Mouse (Mus musculus) embryonic facial prominence, embryonic 10.5 days (tissue): Measurements from ENCODE around the gene Tpgs1. TPM values are rescaled to one million over a fixed set of nuclear protein-coding genes. Genes with fewer than 3 reads are reported as not detected.
A peak's percentile ranks its signal among the peaks of the same experiment; 100 is the strongest.
"Not testable (repeated sequence)": the region's sequence is repeated elsewhere in the genome, so short reads cannot be mapped to it uniquely, and the experiment has no call there.

ENCODE experiments used
- DNase-seq: peaks from one replicate; pipeline ENCODE4 v3.0.0-alpha.2; 2017; ENCODE audit warnings: low spot score
- H3K27ac ChIP-seq: fragments of 300-500 bp; sonication (generic); replicated peaks from 2 replicates; pipeline ENCODE4 v1.5.1; 2016; ENCODE audit warnings: mild to moderate bottlenecking
- H3K27me3 ChIP-seq: fragments of 300-500 bp; sonication (generic); replicated peaks from 2 replicates; pipeline ENCODE4 v1.6.1; 2016; ENCODE audit warnings: low read depth, mild to moderate bottlenecking; ENCODE audit not compliant: poor library complexity, severe bottlenecking
- H3K36me3 ChIP-seq: fragments of 300-500 bp; sonication (generic); replicated peaks from 2 replicates; pipeline ENCODE4 v1.6.1; 2016; ENCODE audit warnings: mild to moderate bottlenecking, moderate library complexity
- H3K4me1 ChIP-seq: fragments of 300-500 bp; sonication (generic); 2 replicates; pipeline ENCODE4 v1.6.1; 2016
- H3K4me3 ChIP-seq: fragments of 300-500 bp; sonication (generic); 2 replicates; pipeline ENCODE4 v1.5.1; 2016; ENCODE audit warnings: mild to moderate bottlenecking, moderate library complexity
- H3K9me3 ChIP-seq: fragments of 300-500 bp; sonication (generic); 2 replicates; pipeline ENCODE4 v1.6.1; 2016; ENCODE audit warnings: mild to moderate bottlenecking
- WGBS: fragments of 180-500 bp; shearing (Covaris S2); methylation state at CpG from one replicate; pipeline ENCODE4 v1.1.7; 2016; 5-methylcytosine and 5-hydroxymethylcytosine counted together
- polyA plus RNA-seq: library from polyadenylated mRNA; unstranded; fragments of >200 nt; fragmentation: Nextera tagmentation; extraction: Ambion mirVana; gene quantifications from 2 replicates; pipeline ENCODE4 v1.2.1, GENCODE M21; 2016

Tpgs1 gene
- polyA plus RNA-seq, 1 experiment from 2014 or later, result 63.5 TPM

DNA sequence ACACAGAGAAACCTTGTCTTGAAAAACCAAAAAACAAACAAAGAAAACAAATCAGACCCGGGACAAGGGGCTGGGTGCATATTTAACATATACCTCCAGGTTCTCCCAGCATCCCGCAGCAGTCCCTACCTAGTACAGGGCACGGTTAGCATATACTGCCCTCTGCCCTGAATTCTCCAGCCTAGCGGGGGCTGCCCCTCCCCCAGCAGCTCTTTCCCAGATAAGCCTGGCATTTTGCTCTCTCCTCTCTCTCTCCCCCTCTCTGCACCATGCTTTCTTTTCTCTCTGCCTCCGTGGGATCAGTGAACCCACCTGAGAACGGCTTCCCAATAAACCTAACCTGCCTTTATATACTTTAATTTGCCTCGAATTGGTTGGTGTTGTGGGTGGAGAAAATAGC is 31.5 kb downstream of the Tpgs1 start:
- no peaks in the 10 kb centered on the region for H3K27me3 ChIP-seq
- H3K27ac ChIP-seq, result peak overlapping the region; percentile 66; the same call in 1 of the 2 replicates
- WGBS, result 50% methylated on average over 7 of the region's 7 CpGs
- peaks cover 1% of the 10 kb centered on the region; the same call in 1 of the 2 replicates for H3K36me3 ChIP-seq
- no peak for DNase-seq
- H3K4me3 ChIP-seq, result no peak overlapping the region
- H3K9me3 ChIP-seq, result no peaks in the 10 kb centered on the region
- H3K4me1 ChIP-seq, result peaks cover 34% of the 10 kb centered on the region

DNA sequence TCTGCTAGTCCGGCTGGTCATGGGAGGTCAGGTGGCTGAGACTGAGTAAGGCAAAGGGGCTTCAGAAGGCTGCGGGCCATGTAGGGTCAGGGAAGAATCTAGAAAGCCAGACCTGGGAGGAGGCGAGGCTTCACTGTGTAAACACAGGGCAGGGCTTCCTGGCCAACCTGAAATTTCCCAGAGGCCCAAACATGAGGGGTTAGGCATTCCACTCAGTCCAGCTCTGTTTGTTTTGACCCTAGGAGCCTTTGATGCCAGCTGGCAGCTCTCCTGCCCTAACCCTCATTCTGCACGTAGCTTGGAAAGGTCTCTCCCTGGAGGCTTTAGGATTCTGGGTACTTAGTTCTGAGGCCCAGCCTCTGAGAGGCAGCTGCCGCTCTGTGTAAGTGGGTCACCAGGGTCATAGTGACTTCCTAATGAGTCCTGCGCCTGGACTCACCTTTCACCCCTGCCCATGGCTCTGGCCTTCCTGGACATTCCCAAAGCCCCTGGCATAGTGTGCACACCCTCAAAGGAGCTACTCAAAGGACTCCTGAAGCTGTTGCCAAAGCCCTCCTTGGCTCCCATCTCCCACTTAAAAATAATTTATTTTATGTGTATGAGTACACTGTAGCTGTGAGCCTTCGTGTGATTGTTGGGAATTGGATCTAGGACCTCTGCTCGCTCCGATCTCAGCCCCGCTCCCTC is 32.4 kb downstream of the Tpgs1 start:
- peak; percentile 40 for DNase-seq
- Histone ChIP-seq H3K9me3 (no peaks in the 10 kb centered on the region), H3K4me1 (peaks cover 34% of the 10 kb centered on the region), H3K36me3 (peaks cover 10% of the 10 kb centered on the region), H3K27me3 (no peaks in the 10 kb centered on the region), H3K27ac (peak overlapping the region; percentile 66; the same call in 1 of the 2 replicates), H3K4me3 (peak overlapping the region; percentile 25)
- WGBS, result 49% methylated on average over 10 of the region's 10 CpGs

DNA sequence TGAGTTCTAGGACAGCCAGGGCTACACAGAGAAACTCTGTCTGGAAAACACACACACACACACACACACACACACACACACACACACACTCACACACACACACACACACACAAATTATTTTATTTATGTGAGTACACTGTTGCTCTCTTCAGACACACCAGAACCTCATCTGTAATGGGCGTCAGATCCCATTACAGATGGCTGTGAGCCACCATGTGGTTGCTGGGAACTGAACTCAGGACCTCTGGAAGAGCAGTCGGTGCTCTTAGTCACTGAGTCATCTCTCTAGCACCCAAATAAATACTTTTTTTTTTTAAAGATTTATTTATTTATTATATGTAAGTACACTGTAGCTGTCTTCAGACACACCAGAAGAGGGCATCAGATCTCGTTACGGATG is 33.8 kb downstream of the Tpgs1 start:
- H3K9me3 ChIP-seq, H3K4me3 ChIP-seq, H3K27me3 ChIP-seq, H3K27ac ChIP-seq, DNase-seq: not testable (repeated sequence)
- Histone ChIP-seq H3K4me1 (peaks cover 46% of the 10 kb centered on the region), H3K36me3 (peaks cover 24% of the 10 kb centered on the region)
- 88% methylated on average over 4 of the region's 4 CpGs for WGBS

DNA sequence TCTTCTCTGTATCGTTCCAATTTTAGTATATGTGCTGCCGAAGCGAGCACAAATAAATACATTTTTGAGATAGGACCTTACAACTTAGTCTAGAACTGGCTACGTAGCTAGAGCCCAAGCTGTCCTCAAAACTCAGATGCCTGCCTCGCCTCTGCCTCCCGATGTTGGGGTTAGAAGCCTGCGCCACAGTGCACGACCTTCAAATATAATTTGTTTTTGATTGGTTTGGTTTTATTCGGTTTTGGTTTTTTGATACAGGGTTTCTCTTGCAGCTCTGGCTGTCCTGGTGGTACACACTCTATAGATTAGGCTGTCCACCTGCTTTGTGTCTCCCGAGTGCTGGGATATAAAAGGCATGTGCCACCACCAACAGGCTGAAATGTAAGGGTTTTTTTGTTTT is 34.4 kb downstream of the Tpgs1 start:
- no peak for DNase-seq
- H3K27me3 ChIP-seq, result no peaks in the 10 kb centered on the region
- 74% methylated on average over 10 of the region's 10 CpGs for WGBS
- H3K4me3 ChIP-seq, result peak overlapping the region; percentile 69
- peaks cover 46% of the 10 kb centered on the region for H3K4me1 ChIP-seq
- H3K36me3 ChIP-seq, result peaks cover 30% of the 10 kb centered on the region
- peak overlapping the region; percentile 92 for H3K27ac ChIP-seq
- H3K9me3 ChIP-seq, result no peaks in the 10 kb centered on the region

DNA sequence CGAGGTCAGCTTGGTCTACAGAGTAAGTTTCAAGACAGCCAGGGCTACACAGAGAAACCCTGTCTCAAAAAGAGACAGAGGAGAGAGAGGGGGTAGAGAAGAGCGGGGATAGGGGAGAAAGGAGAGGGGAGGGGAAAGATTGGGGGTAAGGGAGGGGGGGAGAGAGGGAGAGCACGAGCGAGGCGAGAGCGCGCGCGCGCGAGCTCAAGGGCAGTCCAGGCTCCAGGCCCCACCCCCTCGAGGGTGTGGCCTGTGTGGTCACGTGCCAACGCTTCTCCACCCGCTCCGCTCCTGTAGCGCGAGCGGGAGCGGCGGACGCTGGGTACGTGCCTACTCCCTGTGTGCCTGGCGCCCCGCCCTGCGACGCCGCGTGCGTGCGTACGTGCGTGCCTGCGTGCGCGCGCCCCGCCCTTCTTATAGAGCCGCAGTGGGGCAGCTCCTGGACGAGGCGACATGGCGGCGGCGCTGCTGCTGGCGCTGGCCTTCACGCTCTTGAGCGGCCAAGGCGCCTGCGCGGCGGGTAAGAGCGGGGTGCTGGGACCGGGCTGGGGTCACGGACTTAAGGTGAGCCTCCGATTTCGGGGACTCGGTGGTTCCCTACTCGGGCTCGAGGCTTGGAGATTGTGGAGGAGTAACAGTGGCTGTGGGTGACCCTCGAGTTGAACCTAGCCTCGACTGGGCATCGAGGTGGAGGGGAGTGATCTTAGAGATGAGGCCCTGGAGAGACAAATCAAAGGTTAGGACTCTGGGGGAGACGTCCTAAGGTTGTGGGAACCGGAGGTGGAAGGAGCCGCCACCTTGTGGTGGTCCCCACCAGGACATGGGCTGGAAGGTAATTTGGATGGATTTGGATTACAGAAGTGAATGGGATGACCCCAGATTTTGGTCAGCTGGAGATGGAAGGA is 35.1 kb downstream of the Tpgs1 start, which contains the start of gene Bsg:
Gene Bsg, plus strand, starts transcription at position 427 of the 905 bp plus-strand sequence.
- Histone ChIP-seq H3K27ac (peak within 1 kb of the TSS; percentile 92), H3K36me3 (peaks cover 38% of the 10 kb centered on the region), H3K27me3 (no peaks in the 10 kb centered on the region), H3K9me3 (no peaks in the 10 kb centered on the region), H3K4me1 (peaks cover 53% of the 10 kb centered on the region), H3K4me3 (peak within 1 kb of the TSS; percentile 69)
- WGBS, result 1% methylated on average over 65 of the region's 65 CpGs
- DNase-seq, result peak; percentile 100

DNA sequence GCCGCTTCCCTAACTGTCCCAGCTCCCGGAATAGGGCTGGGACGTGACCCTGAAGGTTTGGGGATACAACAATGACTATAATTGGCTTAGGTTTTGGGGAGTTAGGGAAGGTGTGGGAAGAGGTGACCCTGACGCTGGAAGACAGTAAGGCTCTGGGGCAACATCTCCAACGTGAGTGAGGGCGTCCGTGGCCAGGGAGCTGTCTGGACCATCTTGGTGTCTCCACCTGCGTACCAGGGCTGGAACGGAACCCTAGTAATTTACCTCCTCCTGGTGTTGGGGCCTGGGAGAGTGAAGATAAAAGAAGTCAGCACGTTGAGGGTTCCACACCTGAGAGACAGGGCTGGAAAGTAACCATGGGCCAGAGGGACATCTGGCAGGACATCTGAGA is 35.8 kb downstream of the Tpgs1 start:
- Histone ChIP-seq H3K4me1 (peaks cover 53% of the 10 kb centered on the region), H3K4me3 (peak overlapping the region; percentile 69), H3K36me3 (peaks cover 44% of the 10 kb centered on the region), H3K27me3 (no peaks in the 10 kb centered on the region), H3K9me3 (no peaks in the 10 kb centered on the region), H3K27ac (peak overlapping the region; percentile 92)
- WGBS, result 7% methylated on average over 10 of the region's 10 CpGs
- DNase-seq, result no peak

DNA sequence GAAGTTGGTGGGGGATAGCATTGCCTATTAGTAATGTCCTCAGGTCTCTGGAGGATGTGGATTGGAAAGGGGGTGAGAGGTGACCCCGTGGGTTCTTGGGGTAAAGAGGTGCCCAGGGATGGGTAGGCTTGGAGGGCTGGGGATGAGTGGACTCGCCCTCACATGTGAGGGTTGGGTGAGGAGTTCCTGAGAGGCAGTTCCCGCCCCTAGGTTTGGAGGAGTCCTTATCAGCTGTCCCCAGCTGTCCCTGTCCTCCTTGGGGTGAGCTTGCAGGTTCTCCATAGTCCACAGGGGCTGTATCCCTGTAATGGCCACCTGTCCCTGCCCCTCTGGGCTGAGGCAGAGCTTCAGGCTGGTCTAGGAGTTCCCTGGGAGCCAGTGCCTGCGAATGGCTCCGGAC is 36.8 kb downstream of the Tpgs1 start:
- no peak overlapping the region for H3K27ac ChIP-seq
- peaks cover 54% of the 10 kb centered on the region for H3K36me3 ChIP-seq
- peaks cover 49% of the 10 kb centered on the region for H3K4me1 ChIP-seq

DNA sequence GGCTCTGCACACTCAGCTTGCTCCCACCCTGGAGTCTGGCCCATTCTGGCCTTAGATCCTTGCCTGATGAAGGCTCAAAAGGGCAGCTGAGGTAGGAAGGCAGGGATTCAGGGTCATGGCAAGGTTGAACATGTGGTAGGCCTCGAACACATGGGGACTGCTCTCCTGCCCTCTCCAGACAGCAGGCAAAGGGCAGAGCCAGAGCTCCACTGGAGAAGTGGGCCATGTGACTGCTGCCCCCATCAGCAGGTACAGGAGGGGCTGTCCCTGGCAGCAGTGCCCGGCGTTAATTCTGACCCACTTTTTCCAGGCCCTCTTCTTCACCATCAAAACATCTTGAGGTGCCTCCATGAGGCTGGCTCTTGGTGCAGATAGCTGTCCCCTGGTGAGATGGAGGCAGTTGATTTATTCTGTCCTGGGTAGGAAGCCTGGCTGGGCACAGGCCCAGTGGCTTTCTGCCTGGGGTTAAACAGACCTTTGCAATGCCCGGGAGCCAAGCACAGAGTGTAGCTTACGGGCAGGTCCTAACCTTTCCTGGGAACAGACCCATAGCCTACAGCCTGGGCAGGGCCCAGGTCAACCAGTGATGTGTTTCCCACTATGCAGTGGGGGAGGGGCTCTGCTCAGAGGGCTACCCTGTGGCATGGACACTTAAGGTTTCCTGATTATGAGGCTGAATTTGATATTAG is 37.4 kb downstream of the Tpgs1 start:
- 87% methylated on average over 5 of the region's 5 CpGs for WGBS
- Histone ChIP-seq H3K9me3 (no peaks in the 10 kb centered on the region), H3K4me1 (peaks cover 43% of the 10 kb centered on the region), H3K36me3 (peaks cover 60% of the 10 kb centered on the region), H3K27me3 (no peaks in the 10 kb centered on the region), H3K27ac (no peak overlapping the region), H3K4me3 (peak overlapping the region; percentile 69)
- DNase-seq, result no peak

More for the DNA sequence above, 36.8 kb downstream of the Tpgs1 start:
- no peaks in the 10 kb centered on the region for H3K9me3 ChIP-seq
- no peak for DNase-seq
- H3K4me3 ChIP-seq, result peak overlapping the region; percentile 69
- H3K27me3 ChIP-seq, result no peaks in the 10 kb centered on the region
- WGBS, result 88% methylated on average over 5 of the region's 5 CpGs

DNA sequence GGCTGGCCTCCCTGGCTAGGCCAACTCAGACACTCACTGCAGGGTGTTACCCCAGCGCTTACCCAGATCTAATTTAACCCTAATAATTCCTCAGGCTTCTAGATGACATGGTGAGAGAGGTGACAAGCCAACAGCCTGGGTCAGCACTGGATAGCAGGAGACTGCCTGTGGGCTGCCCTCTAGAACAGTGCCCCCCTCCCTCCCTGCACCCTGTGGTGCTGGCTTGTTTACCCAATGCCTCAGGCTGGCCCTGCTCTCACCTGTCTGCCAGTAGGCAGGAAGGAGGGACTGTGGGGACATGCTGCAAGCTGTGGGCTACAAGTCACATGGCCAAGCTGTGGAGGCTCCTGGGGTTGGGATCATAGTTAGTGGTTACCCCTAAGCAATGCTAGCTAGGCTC is 38.0 kb downstream of the Tpgs1 start:
- no peak for DNase-seq
- Histone ChIP-seq H3K27me3 (no peaks in the 10 kb centered on the region), H3K4me3 (peak overlapping the region; percentile 69), H3K9me3 (no peaks in the 10 kb centered on the region), H3K36me3 (peaks cover 66% of the 10 kb centered on the region), H3K27ac (no peak overlapping the region), H3K4me1 (peaks cover 38% of the 10 kb centered on the region)
- WGBS, result 80% methylated on average over 1 of the region's 1 CpGs

DNA sequence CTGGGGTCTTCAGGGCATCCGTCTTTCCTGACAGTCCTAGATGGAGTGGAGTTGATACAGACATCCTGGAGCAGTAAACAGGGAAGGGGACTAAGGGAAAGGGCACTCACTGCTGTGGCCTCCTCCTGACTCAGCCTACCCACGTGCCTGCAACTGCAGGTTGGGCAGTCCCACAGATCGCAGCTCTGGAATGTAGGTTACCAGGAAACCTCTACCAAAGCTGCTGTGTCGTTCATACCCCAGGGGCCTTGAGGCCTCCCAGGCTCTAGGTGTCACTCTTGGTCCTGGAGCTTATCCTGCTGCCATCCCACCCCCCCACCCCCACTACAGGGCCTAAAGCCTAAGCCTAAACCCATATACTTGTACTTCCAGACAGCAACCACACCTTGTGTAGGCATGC is 38.6 kb downstream of the Tpgs1 start:
- WGBS, result 73% methylated on average over 4 of the region's 4 CpGs
- Histone ChIP-seq H3K36me3 (peaks cover 72% of the 10 kb centered on the region), H3K27ac (no peak overlapping the region), H3K9me3 (no peaks in the 10 kb centered on the region), H3K4me3 (0 out of 2 replicates have a peak overlapping the region, but pooled peaks have one; percentile 69), H3K4me1 (peaks cover 38% of the 10 kb centered on the region), H3K27me3 (no peaks in the 10 kb centered on the region)
- no peak for DNase-seq

DNA sequence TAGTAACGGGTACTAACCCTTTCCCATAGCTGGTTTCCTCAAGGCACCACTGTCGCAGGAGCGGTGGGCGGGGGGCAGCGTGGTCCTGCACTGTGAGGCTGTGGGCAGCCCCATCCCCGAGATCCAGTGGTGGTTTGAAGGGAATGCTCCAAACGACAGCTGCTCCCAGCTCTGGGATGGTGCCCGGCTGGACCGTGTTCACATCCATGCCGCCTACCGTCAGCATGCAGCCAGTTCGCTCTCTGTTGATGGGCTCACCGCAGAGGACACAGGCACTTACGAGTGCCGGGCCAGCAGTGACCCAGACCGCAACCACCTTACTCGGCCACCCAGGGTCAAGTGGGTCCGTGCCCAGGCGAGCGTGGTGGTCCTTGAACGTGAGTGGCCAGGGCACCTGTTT is 39.5 kb downstream of the Tpgs1 start:
- 92% methylated on average over 21 of the region's 21 CpGs for WGBS
- Histone ChIP-seq H3K9me3 (no peaks in the 10 kb centered on the region), H3K27me3 (peaks cover 4% of the 10 kb centered on the region), H3K4me3 (peak overlapping the region; percentile 14; the same call in 1 of the 2 replicates), H3K4me1 (peaks cover 38% of the 10 kb centered on the region), H3K27ac (no peak overlapping the region), H3K36me3 (peaks cover 74% of the 10 kb centered on the region)
- no peak for DNase-seq

DNA sequence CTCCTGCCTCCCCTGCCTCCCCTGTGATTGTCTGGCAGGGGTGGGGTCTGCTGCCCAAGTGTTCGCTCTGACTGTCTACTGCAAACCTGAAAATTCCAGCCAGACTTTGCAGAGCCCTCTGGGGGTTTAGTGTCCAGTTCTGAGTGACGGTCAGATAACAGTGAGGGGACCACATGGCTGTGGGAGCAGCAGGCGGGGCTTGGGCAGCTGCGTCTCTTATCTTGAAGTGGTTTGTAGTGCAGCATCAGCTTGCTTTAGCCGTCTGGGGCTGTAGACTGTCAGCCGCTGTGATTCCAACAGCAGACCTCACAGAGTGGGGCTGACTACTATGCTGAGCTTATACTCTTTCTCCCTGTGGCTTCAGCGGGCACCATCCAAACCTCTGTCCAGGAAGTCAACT is 40.1 kb downstream of the Tpgs1 start:
- WGBS, result 81% methylated on average over 7 of the region's 7 CpGs
- H3K4me3 ChIP-seq, result 0 out of 2 replicates have a peak overlapping the region, but pooled peaks have one; percentile 14
- no peaks in the 10 kb centered on the region for H3K9me3 ChIP-seq
- peaks cover 38% of the 10 kb centered on the region for H3K4me1 ChIP-seq
- peaks cover 74% of the 10 kb centered on the region for H3K36me3 ChIP-seq
- DNase-seq, result no peak
- peaks cover 11% of the 10 kb centered on the region for H3K27me3 ChIP-seq
- no peak overlapping the region for H3K27ac ChIP-seq
